Mouse (Mus musculus) inflammation-experienced regulatory T-cells (primary cell): ENCODE results near the gene Mycbpap. TPM values are rescaled to one million over a fixed set of nuclear protein-coding genes. Genes with fewer than 3 reads are reported as not detected.

Experiments
- polyA plus RNA-seq, 2 experiments: library from polyadenylated mRNA; unstranded; fragments of 100-300 nt; shearing (Covaris generic); gene quantifications; one replicate each; pipeline ENCODE4 v1.2.1; 2017

Gene Mycbpap
- under 1 TPM; 0.29 to 0.74 TPM for polyA plus RNA-seq

GRCm38 (mm10) chr11:94521219-94521843 lies at the start of gene Mycbpap:
Gene Mycbpap, minus strand, starts transcription at chr11:94521742.

GRCm38 (mm10) chr11:94564437-94565150 lies 43.1 kb upstream of the Mycbpap start, which contains the start of gene Chad:
Gene Chad, plus strand, starts transcription at chr11:94565047.

DNA sequence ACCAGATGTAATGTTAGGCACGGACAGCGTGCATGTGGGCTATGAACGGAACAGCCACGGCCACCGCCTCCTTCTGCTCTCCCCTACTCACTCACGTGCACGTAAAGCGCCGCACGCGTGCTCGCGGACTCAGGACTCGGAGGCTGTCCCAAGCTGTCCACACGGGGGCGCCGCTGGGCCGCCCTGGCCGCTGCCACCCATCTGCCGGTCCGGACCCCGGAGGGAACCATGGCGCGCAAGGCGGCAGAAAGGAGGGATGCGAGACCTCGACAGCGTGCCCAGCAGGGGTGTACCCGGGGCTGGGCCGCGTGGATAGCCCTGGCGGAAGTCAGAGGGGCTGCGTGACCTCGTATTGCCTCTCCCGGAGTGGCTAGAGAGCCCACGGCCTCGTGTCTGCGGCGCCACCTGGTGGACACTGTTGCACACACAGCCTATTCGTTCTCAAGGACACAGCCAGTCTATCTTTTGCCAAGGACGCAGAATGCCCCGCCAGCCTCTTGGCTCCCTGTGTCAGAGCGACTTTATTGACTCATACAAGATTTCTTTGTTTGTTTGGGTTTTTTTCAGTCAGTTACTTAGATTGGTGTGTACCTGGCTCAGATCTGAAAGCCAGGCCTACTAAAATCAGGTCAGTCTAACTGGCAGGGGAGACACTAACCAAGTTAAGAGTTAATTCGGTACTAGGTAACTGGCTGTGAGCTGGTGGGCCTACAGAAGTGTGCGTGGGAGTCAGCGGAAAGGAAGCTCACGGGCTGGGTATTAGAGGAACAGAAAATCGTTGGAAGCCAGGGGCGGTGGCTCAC lies 27.5 kb upstream of the Mycbpap start, which contains the start of gene Rsad1:
TSS of gene Rsad1 (minus strand) at position 368 of the 803 bp plus-strand sequence.

GRCm38 (mm10) chr11:94499661-94500152 lies 21.8 kb downstream of the Mycbpap start, which contains the start of gene Epn3:
Gene Epn3, minus strand, starts transcription at chr11:94499974.

GRCm38 (mm10) chr11:94486001-94486400 lies 35.5 kb downstream of the Mycbpap start, which contains the start of gene Spata20:
Gene Spata20, minus strand, starts transcription at chr11:94486179.

GRCm38 (mm10) chr11:94473707-94474543 lies 47.6 kb downstream of the Mycbpap start, which contains the start of gene Cacna1g:
Gene Cacna1g, minus strand, starts transcription at chr11:94474198.

Other genes starting within 250 kb of the Mycbpap start
- gene Gm21885, start 239.9 kb downstream of the Mycbpap start, polyA plus RNA-seq: under 1 TPM in 1 of 2 experiments, not detected in 1; 0.51 TPM
- 10 to 100 TPM; 84.5 to 86.3 TPM for gene Luc7l3, start 199.8 kb downstream of the Mycbpap start, polyA plus RNA-seq
- gene Ankrd40, start 193.7 kb downstream of the Mycbpap start, polyA plus RNA-seq: 10 to 100 TPM; 52.0 to 56.5 TPM
- 1 to 10 TPM; 4.2 to 9.9 TPM for gene Abcc3, start 128.7 kb downstream of the Mycbpap start, polyA plus RNA-seq
- gene Cacna1g, start 47.5 kb downstream of the Mycbpap start, polyA plus RNA-seq: under 1 TPM; 0.19 to 0.24 TPM
- under 1 TPM in 1 of 2 experiments, not detected in 1; 0.36 TPM for gene Spata20, start 35.6 kb downstream of the Mycbpap start, polyA plus RNA-seq
- gene Epn3, start 21.8 kb downstream of the Mycbpap start, polyA plus RNA-seq: under 1 TPM; 0.43 to 0.54 TPM
- 1 to 10 TPM; 3.3 to 4.2 TPM for gene Rsad1, start 27.5 kb upstream of the Mycbpap start, polyA plus RNA-seq
- 1 to 10 TPM in 1 of 2 experiments, under 1 TPM in 1; 0.83 to 1.2 TPM for gene Chad, start 43.3 kb upstream of the Mycbpap start, polyA plus RNA-seq
- gene Acsf2, start 80.1 kb upstream of the Mycbpap start, polyA plus RNA-seq: 1 to 10 TPM; 4.8 to 6.3 TPM
- 10 to 100 TPM; 55.9 to 61.2 TPM for gene Lrrc59, start 108.0 kb upstream of the Mycbpap start, polyA plus RNA-seq
- 10 to 100 TPM; 49.9 to 60.9 TPM for gene Mrpl27, start 132.0 kb upstream of the Mycbpap start, polyA plus RNA-seq
- gene Eme1, start 132.2 kb upstream of the Mycbpap start, polyA plus RNA-seq: 1 to 10 TPM in 1 of 2 experiments, under 1 TPM in 1; 0.99 to 1.3 TPM
- gene Xylt2, start 155.8 kb upstream of the Mycbpap start, polyA plus RNA-seq: 10 to 100 TPM; 28.2 to 71.6 TPM
- under 1 TPM in 1 of 2 experiments, not detected in 1; 0.28 TPM for gene Gm11541, start 182.8 kb upstream of the Mycbpap start, polyA plus RNA-seq
- gene Cdc34b, start 220.0 kb upstream of the Mycbpap start, polyA plus RNA-seq: not detected